Mouse (Mus musculus): ENCODE data around the gene Txnl4b. TPM values are rescaled to one million over a fixed set of nuclear protein-coding genes. Genes with fewer than 3 reads are reported as not detected.

The Txnl4b gene
- total and polyA plus RNA-seq, 2 experiments from 2014 or later, result 14.0 to 32.9 TPM

DNA sequence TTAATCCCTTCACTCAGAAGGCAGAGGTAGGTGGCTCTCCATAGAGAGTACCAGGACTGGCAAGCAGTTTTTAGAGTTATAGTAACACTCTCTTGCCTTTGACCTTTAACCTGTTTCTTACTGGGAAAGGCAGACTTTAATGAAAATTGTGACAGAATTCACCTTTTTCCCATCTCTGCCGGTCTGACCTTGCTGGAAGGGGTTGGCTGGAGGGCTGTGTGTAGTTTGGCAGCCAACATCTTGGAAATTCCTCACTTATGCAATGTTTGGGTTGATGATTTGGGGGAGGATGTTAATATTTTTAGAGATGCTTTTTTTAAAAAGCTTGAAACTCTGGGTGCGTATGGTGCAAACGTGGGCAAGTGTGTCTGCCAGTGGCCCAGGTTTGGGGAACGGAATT, 18.6 kb downstream of the Txnl4b start:
- WGBS, result 86% methylated on average over 4 of the region's 4 CpGs
- DNase-seq (ENCODE audit: low spot score), result no peak

DNA sequence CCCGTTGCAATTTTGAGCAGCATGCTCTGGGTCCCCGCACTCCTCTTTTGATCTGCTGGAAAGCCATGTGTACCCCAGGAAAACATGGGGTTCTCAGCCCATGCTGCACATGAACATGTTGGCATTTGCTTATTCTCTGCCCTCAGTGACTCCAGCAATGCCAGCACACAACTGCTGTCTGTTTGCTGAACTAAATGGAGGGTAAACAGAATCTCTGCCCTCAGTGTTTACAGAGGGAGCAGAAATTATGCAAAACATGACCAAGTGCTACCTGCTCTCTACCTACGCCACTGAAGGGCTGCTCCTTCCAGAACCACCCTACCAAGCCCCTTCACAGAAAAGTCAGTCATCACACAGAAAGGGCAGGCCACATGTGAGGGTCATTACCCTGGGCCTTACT, 19.1 kb downstream of the Txnl4b start:
- no peaks in the 10 kb centered on the region for H3K4me1 ChIP-seq (ENCODE audit: insufficient read depth, low read length)
- no peaks in the 10 kb centered on the region for H3K9me3 ChIP-seq (ENCODE audit: low read length)
- H3K4me2 ChIP-seq (ENCODE audit: low read depth, low read length), result no peak overlapping the region
- H3K27me3 ChIP-seq (ENCODE audit: insufficient read depth, low read length), result no peaks in the 10 kb centered on the region
- no peak for TF ChIP-seq CTCF (IDR thresholded peaks at IDR 0.05; ENCODE audit: low read depth)
- no peak overlapping the region for H3K27ac ChIP-seq
- WGBS, result 86% methylated on average over 3 of the region's 3 CpGs
- H3K36me3 ChIP-seq (ENCODE audit: insufficient read depth, low read length), result no peaks in the 10 kb centered on the region
- no peak for DNase-seq (ENCODE audit: low spot score)
- H3K4me3 ChIP-seq (ENCODE audit: low read length), result no peak overlapping the region
- no peak overlapping the region for H3K9ac ChIP-seq (replicated peaks; ENCODE audit: low read length)
- no peak for ATAC-seq

More for the DNA sequence above, 18.6 kb downstream of the Txnl4b start:
- Histone ChIP-seq H3K4me1 (ENCODE audit: insufficient read depth, low read length) (no peaks in the 10 kb centered on the region), H3K27me3 (ENCODE audit: insufficient read depth, low read length) (no peaks in the 10 kb centered on the region), H3K4me2 (ENCODE audit: low read depth, low read length) (no peak overlapping the region), H3K9ac (replicated peaks; ENCODE audit: low read length) (no peak overlapping the region), H3K9me3 (ENCODE audit: low read length) (no peaks in the 10 kb centered on the region), H3K36me3 (ENCODE audit: insufficient read depth, low read length) (no peaks in the 10 kb centered on the region), H3K27ac (no peak overlapping the region), H3K4me3 (ENCODE audit: low read length) (no peak overlapping the region)
- ATAC-seq, result no peak
- no peak for TF ChIP-seq CTCF (IDR thresholded peaks at IDR 0.05; ENCODE audit: low read depth)

DNA sequence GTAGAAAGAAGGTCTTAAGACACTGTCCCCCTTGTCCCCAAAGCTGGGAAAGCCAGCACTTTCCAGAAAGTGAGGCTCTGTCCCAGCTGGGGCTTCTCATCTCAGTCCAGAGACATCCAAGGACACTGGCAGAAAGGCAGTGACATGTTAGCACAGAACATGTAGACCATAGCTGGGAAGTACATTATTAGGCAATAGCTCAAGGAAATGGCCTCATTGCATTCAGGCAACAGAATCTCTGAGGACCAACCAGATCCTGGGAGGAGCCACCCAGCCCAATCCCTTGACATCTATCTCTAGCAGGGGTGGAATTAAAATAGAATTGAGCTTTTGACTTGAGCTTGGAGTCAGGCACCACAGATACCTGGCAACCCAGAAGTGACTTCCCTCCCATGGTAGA, 20.0 kb downstream of the Txnl4b start:
- H3K4me2 ChIP-seq (ENCODE audit: low read depth, low read length), result no peak overlapping the region
- no peaks in the 10 kb centered on the region for H3K27me3 ChIP-seq (ENCODE audit: insufficient read depth, low read length)
- no peak overlapping the region for H3K4me3 ChIP-seq (ENCODE audit: low read length)
- no peaks in the 10 kb centered on the region for H3K9me3 ChIP-seq (ENCODE audit: low read length)
- no peak for DNase-seq (ENCODE audit: low spot score)
- H3K27ac ChIP-seq, result no peak overlapping the region
- H3K9ac ChIP-seq (replicated peaks; ENCODE audit: low read length), result no peak overlapping the region
- H3K4me1 ChIP-seq (ENCODE audit: insufficient read depth, low read length), result no peaks in the 10 kb centered on the region
- TF ChIP-seq CTCF (IDR thresholded peaks at IDR 0.05; ENCODE audit: low read depth), result no peak
- no peaks in the 10 kb centered on the region for H3K36me3 ChIP-seq (ENCODE audit: insufficient read depth, low read length)
- ATAC-seq, result no peak

DNA sequence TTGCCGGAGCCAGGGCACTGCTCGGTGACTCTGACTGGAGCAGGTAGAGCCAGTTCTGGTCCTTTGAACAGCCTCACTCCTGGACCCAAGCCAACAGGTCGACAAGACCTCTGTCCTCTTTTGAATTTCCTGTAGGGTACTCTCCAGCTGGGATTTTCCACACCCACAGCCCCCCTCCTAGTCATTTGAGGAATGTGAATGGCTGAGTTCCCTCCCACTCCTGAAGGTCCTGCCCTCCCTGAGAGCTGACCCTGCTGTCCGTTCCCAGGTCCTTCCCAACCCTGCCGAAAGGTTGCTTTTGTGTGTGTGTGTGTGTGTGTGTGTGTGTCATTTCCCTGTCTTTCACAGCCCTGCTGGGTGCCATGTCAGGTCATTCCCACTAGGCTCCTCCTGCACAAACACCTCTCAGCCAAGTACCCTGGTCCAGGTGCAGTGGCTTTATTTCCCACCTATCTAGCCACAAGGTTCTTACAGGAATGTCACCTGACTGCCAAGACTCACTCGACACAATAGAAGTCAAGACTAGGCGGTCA, 21.3 kb downstream of the Txnl4b start:
- Histone ChIP-seq H3K36me3 (ENCODE audit: insufficient read depth, low read length) (no peaks in the 10 kb centered on the region), H3K9me3 (ENCODE audit: low read length) (no peaks in the 10 kb centered on the region), H3K27ac (no peak overlapping the region), H3K4me1 (ENCODE audit: insufficient read depth, low read length) (no peaks in the 10 kb centered on the region), H3K4me3 (ENCODE audit: low read length) (no peak overlapping the region), H3K4me2 (ENCODE audit: low read depth, low read length) (no peak overlapping the region), H3K9ac (replicated peaks; ENCODE audit: low read length) (no peak overlapping the region), H3K27me3 (ENCODE audit: insufficient read depth, low read length) (no peaks in the 10 kb centered on the region)
- DNase-seq (ENCODE audit: low spot score) (no peak), ATAC-seq (no peak)
- no peak for TF ChIP-seq CTCF (IDR thresholded peaks at IDR 0.05; ENCODE audit: low read depth)
- 71% methylated on average over 7 of the region's 7 CpGs for WGBS

DNA sequence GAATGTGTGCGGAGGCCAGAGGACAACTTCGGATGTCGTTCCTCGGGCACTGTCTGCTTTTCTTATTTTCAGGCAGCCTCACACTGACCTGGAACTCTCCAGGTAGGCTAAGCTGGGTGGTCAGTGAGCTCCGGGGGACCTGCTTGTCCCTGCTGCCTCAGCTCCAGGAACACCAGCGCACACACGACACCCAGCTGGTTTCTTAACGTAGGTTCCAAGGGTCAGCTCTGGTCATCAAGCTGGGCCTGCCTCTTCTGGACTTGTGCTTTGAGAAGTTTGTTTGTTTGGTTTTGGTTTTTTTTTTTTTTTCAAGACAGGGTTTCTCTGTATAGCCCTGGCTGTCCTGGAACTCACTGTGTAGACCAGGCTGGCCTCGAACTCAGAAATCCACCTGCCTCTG, 25.2 kb downstream of the Txnl4b start:
- Histone ChIP-seq H3K4me3 (ENCODE audit: low read length) (no peak overlapping the region), H3K9me3 (ENCODE audit: low read length) (no peaks in the 10 kb centered on the region), H3K36me3 (ENCODE audit: insufficient read depth, low read length) (peaks cover 12% of the 10 kb centered on the region), H3K9ac (replicated peaks; ENCODE audit: low read length) (no peak overlapping the region), H3K27ac (no peak overlapping the region), H3K27me3 (ENCODE audit: insufficient read depth, low read length) (no peaks in the 10 kb centered on the region), H3K4me1 (ENCODE audit: insufficient read depth, low read length) (no peaks in the 10 kb centered on the region), H3K4me2 (ENCODE audit: low read depth, low read length) (no peak overlapping the region)
- no peak for DNase-seq (ENCODE audit: low spot score)
- ATAC-seq, result no peak
- no peak for TF ChIP-seq CTCF (IDR thresholded peaks at IDR 0.05; ENCODE audit: low read depth)
- 89% methylated on average over 9 of the region's 9 CpGs for WGBS

DNA sequence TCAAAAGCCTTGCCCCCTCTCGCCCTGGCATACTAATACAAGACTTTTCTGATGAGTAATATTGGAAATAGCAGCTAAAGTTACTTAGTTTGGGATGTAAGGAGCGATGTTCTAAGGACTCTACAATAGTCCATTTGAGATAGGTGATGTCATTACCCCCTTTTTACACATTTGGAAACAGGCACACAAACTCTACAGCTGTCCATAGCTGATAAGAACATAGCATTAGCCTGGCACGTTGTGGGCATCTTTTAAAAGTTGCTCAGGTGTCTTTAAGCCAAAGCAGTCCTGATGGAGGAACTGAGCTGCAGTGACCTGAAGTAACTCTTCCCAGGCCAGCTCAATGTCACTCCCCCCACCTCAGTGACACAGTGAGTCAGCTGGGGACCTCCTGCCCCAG, 25.7 kb downstream of the Txnl4b start:
- TF ChIP-seq CTCF (IDR thresholded peaks at IDR 0.05; ENCODE audit: low read depth), result no peak
- no peak for DNase-seq (ENCODE audit: low spot score)

DNA sequence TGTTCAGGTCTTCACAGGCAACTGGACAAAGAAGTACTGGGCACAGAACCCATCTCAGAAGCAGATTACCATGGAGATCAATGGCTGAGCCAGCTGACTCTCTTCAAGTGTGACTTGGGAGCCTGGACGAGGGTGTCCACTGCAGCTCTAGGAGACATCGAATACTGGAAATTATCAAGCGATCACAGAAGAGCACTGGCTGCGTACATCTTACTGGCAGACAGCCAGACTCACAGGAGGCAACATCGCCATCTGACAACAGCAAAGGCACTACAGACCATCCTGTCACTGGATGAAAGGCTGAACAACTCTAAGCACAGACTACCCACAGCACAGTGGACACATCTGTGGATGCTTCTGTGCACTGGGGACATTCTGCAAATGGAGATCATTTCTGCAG, 26.5 kb downstream of the Txnl4b start:
- H3K27ac ChIP-seq, result no peak overlapping the region
- no peaks in the 10 kb centered on the region for H3K4me1 ChIP-seq (ENCODE audit: insufficient read depth, low read length)
- H3K4me2 ChIP-seq (ENCODE audit: low read depth, low read length), result no peak overlapping the region
- peaks cover 12% of the 10 kb centered on the region for H3K36me3 ChIP-seq (ENCODE audit: insufficient read depth, low read length)
- H3K9ac ChIP-seq (replicated peaks; ENCODE audit: low read length), result no peak overlapping the region
- no peak overlapping the region for H3K4me3 ChIP-seq (ENCODE audit: low read length)
- WGBS, result 69% methylated on average over 5 of the region's 5 CpGs
- TF ChIP-seq CTCF (IDR thresholded peaks at IDR 0.05; ENCODE audit: low read depth), result no peak
- H3K27me3 ChIP-seq (ENCODE audit: insufficient read depth, low read length), result no peaks in the 10 kb centered on the region
- no peaks in the 10 kb centered on the region for H3K9me3 ChIP-seq (ENCODE audit: low read length)
- DNase-seq (ENCODE audit: low spot score), result no peak
- no peak for ATAC-seq

More for the DNA sequence above, 25.7 kb downstream of the Txnl4b start:
- H3K36me3 ChIP-seq (ENCODE audit: insufficient read depth, low read length), result peaks cover 12% of the 10 kb centered on the region
- no peak overlapping the region for H3K4me3 ChIP-seq (ENCODE audit: low read length)
- H3K27ac ChIP-seq, result no peak overlapping the region
- H3K4me2 ChIP-seq (ENCODE audit: low read depth, low read length), result no peak overlapping the region
- no peaks in the 10 kb centered on the region for H3K27me3 ChIP-seq (ENCODE audit: insufficient read depth, low read length)
- ATAC-seq, result no peak
- H3K4me1 ChIP-seq (ENCODE audit: insufficient read depth, low read length), result no peaks in the 10 kb centered on the region
- H3K9ac ChIP-seq (replicated peaks; ENCODE audit: low read length), result no peak overlapping the region
- WGBS, result 88% methylated on average over 3 of the region's 3 CpGs
- H3K9me3 ChIP-seq (ENCODE audit: low read length), result no peaks in the 10 kb centered on the region
